Mouse (Mus musculus) bone marrow macrophage, adult 2 months (primary cell): ENCODE results near the gene Abca2.

Experiments used
- CTCF ChIP-seq: IDR thresholded peaks from 2 replicates; pipeline ENCODE4 v1.5.1; 2012; ENCODE audit warnings: low read depth, mild to moderate bottlenecking, low read length, moderate library complexity
- POLR2A ChIP-seq: IDR thresholded peaks from 2 replicates; pipeline ENCODE4 v1.6.1; 2012; ENCODE audit warnings: mild to moderate bottlenecking, low read depth, low read length, borderline replicate concordance

DNA sequence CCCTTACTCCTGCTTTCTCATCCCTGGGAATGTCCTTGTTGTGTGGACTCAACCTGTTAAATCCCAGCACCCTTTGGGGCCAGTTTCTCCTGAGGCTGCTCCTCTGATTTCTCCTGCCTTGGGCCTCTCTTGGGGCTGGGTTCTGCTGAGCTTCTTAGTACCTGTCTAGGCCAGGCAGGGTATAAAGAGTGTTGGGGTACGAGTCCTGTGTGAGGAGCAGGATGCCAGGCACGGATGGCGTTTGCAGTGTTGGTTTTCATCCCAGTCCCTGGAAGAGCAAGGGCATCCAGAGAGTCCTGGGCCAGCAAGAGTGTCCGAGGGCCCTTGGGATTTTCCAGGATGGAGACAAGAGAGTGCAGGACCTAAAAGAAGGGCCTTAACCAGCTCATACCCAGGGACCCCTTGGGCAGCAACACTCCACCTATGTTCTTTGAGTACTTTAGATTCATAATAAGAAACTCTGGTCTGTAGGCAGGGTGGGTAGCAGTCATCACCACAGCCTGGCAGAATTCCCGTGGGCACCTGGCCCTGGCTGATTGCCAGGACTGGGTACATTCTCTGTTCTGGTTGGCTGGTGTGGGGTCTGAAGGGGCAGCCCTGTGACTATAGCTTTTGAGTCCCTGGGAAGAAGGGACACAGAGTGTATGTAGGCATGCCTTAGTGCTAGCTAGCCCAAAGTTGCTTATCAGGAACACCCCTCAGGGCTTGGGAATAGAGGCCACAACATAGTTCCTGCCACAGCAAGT lies 1.1 kb downstream of the Abca2 start:
- TF ChIP-seq CTCF (no peak), POLR2A (no peak)
